Mouse (Mus musculus): Measurements from ENCODE around the gene Fam189a1. TPM values are rescaled to one million over a fixed set of nuclear protein-coding genes. Genes with fewer than 3 reads are reported as not detected.

Fam189a1 gene
- polyA plus RNA-seq, 1 experiment: not detected

DNA sequence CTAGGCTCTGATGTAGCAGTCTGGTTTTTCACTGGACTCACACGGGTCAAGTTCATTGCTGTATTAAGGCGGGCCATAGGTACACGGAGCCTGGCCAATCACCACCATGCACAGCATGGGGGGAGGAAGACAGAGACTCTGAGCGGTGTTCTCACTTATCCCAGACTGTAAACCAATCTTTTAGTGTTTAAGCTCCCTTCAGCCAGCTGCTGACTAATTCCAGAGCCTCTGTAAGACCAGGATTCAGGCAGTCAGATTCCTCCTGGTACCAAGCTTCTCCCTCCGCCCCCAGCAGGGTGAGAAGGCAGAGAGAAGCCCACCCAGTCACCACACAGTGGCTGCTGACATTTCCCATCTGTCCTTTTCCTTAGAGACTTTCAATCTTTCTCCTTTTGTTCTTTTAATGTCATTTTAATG is 260.7 kb downstream of the Fam189a1 start:
- H3K4me3 ChIP-seq (replicated peaks): no peak overlapping the region
- H3K9me3 ChIP-seq (ENCODE audit: control insufficient read depth, low read length): peaks cover 5% of the 10 kb centered on the region
- no peaks in the 10 kb centered on the region for H3K36me3 ChIP-seq (ENCODE audit: control insufficient read depth)
- no peaks in the 10 kb centered on the region for H3K4me1 ChIP-seq (ENCODE audit: control insufficient read depth)
- TF ChIP-seq TAL1 (IDR thresholded peaks at IDR 0.05; ENCODE audit: low read length) (no peak), GATA1 (IDR thresholded peaks at IDR 0.05; ENCODE audit: low read length) (no peak)
- H3K27me3 ChIP-seq (ENCODE audit: control insufficient read depth): no peaks in the 10 kb centered on the region

GRCm38 (mm10) chr7:64891139-64891538 is 265.2 kb downstream of the Fam189a1 start:
- Histone ChIP-seq H3K36me3 (ENCODE audit: control insufficient read depth) (no peaks in the 10 kb centered on the region), H3K4me3 (replicated peaks) (no peak overlapping the region)
- TF ChIP-seq TAL1 (IDR thresholded peaks at IDR 0.05; ENCODE audit: low read length): no peak
- TF ChIP-seq GATA1 (IDR thresholded peaks at IDR 0.05; ENCODE audit: low read length): no peak

GRCm38 (mm10) chr7:64889919-64890318 is 266.5 kb downstream of the Fam189a1 start:
- H3K36me3 ChIP-seq (ENCODE audit: control insufficient read depth): no peaks in the 10 kb centered on the region
- no peak for TF ChIP-seq TAL1 (IDR thresholded peaks at IDR 0.05; ENCODE audit: low read length)
- no peaks in the 10 kb centered on the region for H3K27me3 ChIP-seq (ENCODE audit: control insufficient read depth)
- no peak overlapping the region for H3K4me3 ChIP-seq (replicated peaks)
- H3K9me3 ChIP-seq (ENCODE audit: control insufficient read depth, low read length): no peaks in the 10 kb centered on the region
- no peaks in the 10 kb centered on the region for H3K4me1 ChIP-seq (ENCODE audit: control insufficient read depth)

More at GRCm38 (mm10) chr7:64891139-64891538, 265.2 kb downstream of the Fam189a1 start:
- H3K27me3 ChIP-seq (ENCODE audit: control insufficient read depth): no peaks in the 10 kb centered on the region
- no peaks in the 10 kb centered on the region for H3K9me3 ChIP-seq (ENCODE audit: control insufficient read depth, low read length)
- H3K4me1 ChIP-seq (ENCODE audit: control insufficient read depth): no peaks in the 10 kb centered on the region

DNA sequence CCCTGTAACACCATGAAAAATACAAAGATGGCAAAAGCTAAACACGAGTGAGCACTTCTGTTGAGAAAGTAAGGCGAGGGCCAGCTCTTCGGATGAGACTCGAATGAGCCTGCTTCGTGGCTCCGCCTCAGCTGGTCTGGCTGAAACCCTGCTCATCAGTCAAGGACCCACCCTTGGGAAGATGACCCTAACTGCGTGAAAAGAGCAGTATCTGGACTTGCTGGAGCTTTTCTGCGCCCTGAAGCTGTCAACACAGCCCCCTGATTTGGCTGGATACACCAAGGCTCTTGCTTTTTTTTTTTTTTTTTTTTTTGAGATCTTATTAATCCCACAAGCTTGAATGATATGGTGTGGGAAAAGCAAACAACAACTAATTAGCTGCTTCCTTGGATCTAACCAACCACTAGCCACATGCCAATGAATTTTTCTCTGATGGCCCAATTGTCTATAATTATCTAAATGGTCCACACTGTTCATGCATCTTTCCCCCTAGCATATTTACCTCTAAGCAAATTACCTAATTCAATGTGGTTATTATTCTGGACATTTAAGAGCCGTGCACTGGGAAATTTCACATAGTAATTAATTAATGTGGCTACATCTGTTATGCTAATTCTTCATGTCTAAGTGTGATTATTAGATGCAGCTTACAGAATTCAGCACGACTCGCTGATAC is 272.0 kb downstream of the Fam189a1 start:
- no peak overlapping the region for H3K4me3 ChIP-seq (replicated peaks)
- H3K9me3 ChIP-seq (ENCODE audit: control insufficient read depth, low read length): no peaks in the 10 kb centered on the region
- no peaks in the 10 kb centered on the region for H3K27me3 ChIP-seq (ENCODE audit: control insufficient read depth)
- H3K4me1 ChIP-seq (ENCODE audit: control insufficient read depth): no peaks in the 10 kb centered on the region
- TF ChIP-seq GATA1 (IDR thresholded peaks at IDR 0.05; ENCODE audit: low read length): no peak
- TF ChIP-seq TAL1 (IDR thresholded peaks at IDR 0.05; ENCODE audit: low read length): no peak
- H3K36me3 ChIP-seq (ENCODE audit: control insufficient read depth): no peaks in the 10 kb centered on the region

GRCm38 (mm10) chr7:64882243-64882642 is 274.1 kb downstream of the Fam189a1 start:
- H3K36me3 ChIP-seq (ENCODE audit: control insufficient read depth): no peaks in the 10 kb centered on the region
- no peaks in the 10 kb centered on the region for H3K9me3 ChIP-seq (ENCODE audit: control insufficient read depth, low read length)
- H3K27me3 ChIP-seq (ENCODE audit: control insufficient read depth): no peaks in the 10 kb centered on the region; the same call in 1 of the 2 replicates
- TF ChIP-seq TAL1 (IDR thresholded peaks at IDR 0.05; ENCODE audit: low read length): no peak
- TF ChIP-seq GATA1 (IDR thresholded peaks at IDR 0.05; ENCODE audit: low read length): no peak
- no peak overlapping the region for H3K4me3 ChIP-seq (replicated peaks)
- no peaks in the 10 kb centered on the region for H3K4me1 ChIP-seq (ENCODE audit: control insufficient read depth)

- TF ChIP-seq GATA1 (IDR thresholded peaks at IDR 0.05; ENCODE audit: low read length) (no peak), TAL1 (IDR thresholded peaks at IDR 0.05; ENCODE audit: low read length) (no peak)
Measured at GRCm38 (mm10) chr7:64881387-64881786, 275.0 kb downstream of the Fam189a1 start.

DNA sequence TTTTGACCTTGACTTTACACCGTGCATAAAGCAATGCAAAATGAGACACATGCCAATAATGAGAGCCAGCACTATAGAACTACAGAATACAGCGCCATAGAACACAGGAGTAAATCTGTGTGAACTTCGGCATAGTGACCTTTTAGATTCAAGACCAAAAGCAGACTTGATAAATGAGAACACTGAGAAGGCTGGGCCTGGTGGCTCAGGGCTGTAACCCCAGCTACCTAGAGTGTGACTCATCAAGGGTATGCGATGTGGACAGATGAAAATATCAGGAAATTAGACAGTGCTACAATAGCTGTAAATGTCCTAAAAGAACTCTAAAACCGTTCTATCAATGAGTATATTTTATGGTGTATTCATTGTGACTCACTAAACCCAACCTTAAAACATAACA is 276.0 kb downstream of the Fam189a1 start:
- H3K4me3 ChIP-seq (replicated peaks): no peak overlapping the region
- TF ChIP-seq TAL1 (IDR thresholded peaks at IDR 0.05; ENCODE audit: low read length) (no peak), GATA1 (IDR thresholded peaks at IDR 0.05; ENCODE audit: low read length) (no peak)
- no peaks in the 10 kb centered on the region for H3K9me3 ChIP-seq (ENCODE audit: control insufficient read depth, low read length)
- no peaks in the 10 kb centered on the region for H3K36me3 ChIP-seq (ENCODE audit: control insufficient read depth)
- no peaks in the 10 kb centered on the region; the same call in none of the 2 replicates for H3K27me3 ChIP-seq (ENCODE audit: control insufficient read depth)
- no peaks in the 10 kb centered on the region for H3K4me1 ChIP-seq (ENCODE audit: control insufficient read depth)

More at GRCm38 (mm10) chr7:64881387-64881786, 275.0 kb downstream of the Fam189a1 start:
- Histone ChIP-seq H3K9me3 (ENCODE audit: control insufficient read depth, low read length) (no peaks in the 10 kb centered on the region), H3K4me1 (ENCODE audit: control insufficient read depth) (no peaks in the 10 kb centered on the region), H3K36me3 (ENCODE audit: control insufficient read depth) (no peaks in the 10 kb centered on the region), H3K27me3 (ENCODE audit: control insufficient read depth) (no peaks in the 10 kb centered on the region; the same call in none of the 2 replicates), H3K4me3 (replicated peaks) (no peak overlapping the region)

GRCm38 (mm10) chr7:64874941-64875340 is 281.4 kb downstream of the Fam189a1 start:
- peaks cover 4% of the 10 kb centered on the region for H3K27me3 ChIP-seq (ENCODE audit: control insufficient read depth)
- H3K4me1 ChIP-seq (ENCODE audit: control insufficient read depth): peaks cover 20% of the 10 kb centered on the region
- H3K36me3 ChIP-seq (ENCODE audit: control insufficient read depth): peaks cover 9% of the 10 kb centered on the region
- no peak for TF ChIP-seq TAL1 (IDR thresholded peaks at IDR 0.05; ENCODE audit: low read length)
- no peak for TF ChIP-seq GATA1 (IDR thresholded peaks at IDR 0.05; ENCODE audit: low read length)
- no peak overlapping the region for H3K4me3 ChIP-seq (replicated peaks)
- H3K9me3 ChIP-seq (ENCODE audit: control insufficient read depth, low read length): no peaks in the 10 kb centered on the region

DNA sequence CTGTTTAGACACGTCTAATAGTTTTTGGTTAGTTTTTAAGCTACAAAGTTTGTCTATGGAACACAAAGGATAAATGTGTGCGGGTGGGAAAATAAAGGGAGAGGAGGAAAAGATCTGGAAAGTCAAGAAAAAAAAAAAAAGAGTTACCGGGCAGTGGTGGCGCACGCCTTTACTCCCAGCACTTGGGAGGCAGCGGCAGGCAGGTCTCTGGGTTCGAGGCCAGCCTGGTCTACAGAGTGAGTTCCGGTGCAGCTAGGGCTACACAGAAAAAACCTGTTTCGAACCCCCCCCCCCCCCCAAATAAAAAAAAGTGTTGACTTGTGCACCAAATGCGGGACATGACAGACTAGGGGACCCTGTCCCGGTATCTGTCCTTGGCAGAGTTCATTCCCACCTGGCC is 283.1 kb downstream of the Fam189a1 start:
- peak overlapping the region; percentile 88 for H3K4me3 ChIP-seq (replicated peaks)
- TF ChIP-seq TAL1 (IDR thresholded peaks at IDR 0.05; ENCODE audit: low read length): no peak
- no peak for TF ChIP-seq GATA1 (IDR thresholded peaks at IDR 0.05; ENCODE audit: low read length)
- peaks cover 30% of the 10 kb centered on the region for H3K4me1 ChIP-seq (ENCODE audit: control insufficient read depth)
- no peaks in the 10 kb centered on the region for H3K9me3 ChIP-seq (ENCODE audit: control insufficient read depth, low read length)
- H3K27me3 ChIP-seq (ENCODE audit: control insufficient read depth): peaks cover 4% of the 10 kb centered on the region
- peaks cover 18% of the 10 kb centered on the region for H3K36me3 ChIP-seq (ENCODE audit: control insufficient read depth)
